ENCODE assay signal across 29 mouse cellular contexts in the genomic region with DNA sequence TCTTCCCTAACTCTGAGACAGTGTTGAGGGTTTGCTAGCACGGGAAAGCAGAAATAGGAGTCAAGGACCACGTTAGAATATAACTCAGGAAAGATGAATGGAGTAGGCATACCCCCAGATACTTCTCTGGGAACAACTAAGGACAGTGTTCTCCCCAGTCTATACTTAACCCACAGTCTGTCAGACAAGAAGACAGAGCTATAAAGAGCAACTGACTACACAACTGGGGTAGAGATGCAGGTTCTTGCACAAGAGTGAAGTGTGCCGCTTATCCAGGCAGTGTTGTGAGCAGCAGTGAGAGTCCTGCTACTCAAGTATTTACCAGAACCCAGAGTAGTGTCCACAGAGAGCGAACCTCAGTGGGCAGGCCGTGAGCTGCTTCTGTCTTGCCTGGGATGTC. TPM values are rescaled to one million over a fixed set of nuclear protein-coding genes. Genes with fewer than 3 reads are reported as not detected.
DNase-seq lines count a peak whose midpoint lies in the region; ATAC-seq and TF ChIP-seq lines count a peak whose summit lies in the region.
"Had no signal": no experiment of that assay in that cellular context is flagged by ENCODE, and none has a peak within 500 bp of the region (broad histone marks: within the 10 kb centered on the region; RNA-seq: fewer than 3 reads in every experiment).

No protein-coding gene starts in this region.

- peak overlapping the region; percentile 42 for H3K4me2 ChIP-seq in heart, embryonic 12.5 days
- peak overlapping the region; percentile 28 for H3K4me2 ChIP-seq in heart, embryonic 15.5 days
- peak overlapping the region; percentile 21 for H3K4me2 ChIP-seq in myocyte (ENCODE audit: low read depth)
- H3K4me2 ChIP-seq: embryonic facial prominence, embryonic 12.5 days; embryonic facial prominence, embryonic 15.5 days; hindbrain, embryonic 13.5 days; intestine, embryonic 15.5 days had no signal

- H3K4me1 ChIP-seq in heart, embryonic 12.5 days (replicated peaks): peaks cover 30% of the 10 kb centered on the region
- H3K4me1 ChIP-seq in heart, embryonic 15.5 days (replicated peaks): peaks cover 24% of the 10 kb centered on the region
- H3K4me1 ChIP-seq: embryonic facial prominence, embryonic 12.5 days; embryonic facial prominence, embryonic 15.5 days; hindbrain, embryonic 10.5 days; hindbrain, embryonic 13.5 days; intestine, embryonic 15.5 days had no signal

- ATAC-seq in heart, embryonic 12.5 days (ENCODE audit: insufficient number of reproducible peaks, low FRiP score): no peak
- ATAC-seq in heart, embryonic 15.5 days (replicated peaks; ENCODE audit: insufficient number of reproducible peaks, insufficient read depth, low FRiP score, low read depth): peak; percentile 57; the same call in 1 of the 2 replicates
- ATAC-seq: CD4-positive, CD25-positive, alpha-beta regulatory T cell, adult 4 months; forebrain, postnatal 0 days; hindbrain, embryonic 16.5 days; intestine, embryonic 15.5 days had no signal

- DNase-seq in heart, postnatal 10 days: no peak
- no peak for DNase-seq in heart, postnatal 14 days
- DNase-seq in layer of hippocampus, postnatal 36 days: no peak
- DNase-seq: adrenal gland, adult 2 months; adrenal gland, postnatal 14 days; cerebellum, adult 11 months; cerebellum, adult 2 months; cerebellum, adult 9-11 months; cerebellum, postnatal 25 days; forebrain, postnatal 0 days; gastrocnemius, adult 2 months; gastrocnemius, postnatal 14 days; heart, adult 11 months; kidney, adult 11 months; kidney, adult 8-10 months had no signal

- H3K79me2 ChIP-seq in myocyte (ENCODE audit: control insufficient read depth, insufficient read depth): no peaks in the 10 kb centered on the region

- no peak overlapping the region for H3ac ChIP-seq in myocyte (ENCODE audit: control insufficient read depth, insufficient read length)

- no peak overlapping the region for H3K4me3 ChIP-seq in heart, embryonic 12.5 days
- H3K4me3 ChIP-seq in heart, embryonic 15.5 days: no peak overlapping the region
- H3K4me3 ChIP-seq in myocyte: no peak overlapping the region
- H3K4me3 ChIP-seq: embryonic facial prominence, embryonic 12.5 days; embryonic facial prominence, embryonic 15.5 days; gastrocnemius, adult 2 months; hindbrain, embryonic 10.5 days; hindbrain, embryonic 13.5 days; intestine, embryonic 15.5 days had no signal

- no peak for TF ChIP-seq POLR2A in myocyte (IDR thresholded peaks at IDR 0.05; ENCODE audit: insufficient read length, low read depth)

- H3K27me3 ChIP-seq in heart, embryonic 12.5 days (replicated peaks): no peaks in the 10 kb centered on the region
- no peaks in the 10 kb centered on the region for H3K27me3 ChIP-seq in heart, embryonic 15.5 days
- no peaks in the 10 kb centered on the region for H3K27me3 ChIP-seq in myocyte (ENCODE audit: control insufficient read depth, insufficient read depth, insufficient read length)
- H3K27me3 ChIP-seq: embryonic facial prominence, embryonic 12.5 days; embryonic facial prominence, embryonic 15.5 days; hindbrain, embryonic 13.5 days; intestine, embryonic 15.5 days had no signal

- intact Hi-C loops in heart, postnatal 10 days (cut with DNase I): no loop called here
- intact Hi-C loops in heart, postnatal 14 days (cut with DNase I): no loop called here

- WGBS in heart, embryonic 12.5 days: 53% methylated on average over 5 of the region's 5 CpGs
- 57% methylated on average over 5 of the region's 5 CpGs for WGBS in heart, embryonic 15.5 days

- no peak overlapping the region for H3K9ac ChIP-seq in heart, embryonic 12.5 days
- no peak overlapping the region for H3K9ac ChIP-seq in heart, embryonic 15.5 days
- H3K9ac ChIP-seq: embryonic facial prominence, embryonic 12.5 days; embryonic facial prominence, embryonic 15.5 days; forebrain, postnatal 0 days; hindbrain, embryonic 13.5 days; intestine, embryonic 15.5 days had no signal

- H3K36me3 ChIP-seq in heart, embryonic 12.5 days: no peaks in the 10 kb centered on the region
- no peaks in the 10 kb centered on the region for H3K36me3 ChIP-seq in heart, embryonic 15.5 days
- H3K36me3 ChIP-seq in myocyte (ENCODE audit: control insufficient read depth, insufficient read depth): no peaks in the 10 kb centered on the region
- H3K36me3 ChIP-seq: embryonic facial prominence, embryonic 12.5 days; embryonic facial prominence, embryonic 15.5 days; hindbrain, embryonic 10.5 days; hindbrain, embryonic 13.5 days; intestine, embryonic 15.5 days had no signal

- peak overlapping the region; percentile 49 for H3K27ac ChIP-seq in heart, embryonic 12.5 days (ENCODE audit: poor library complexity, severe bottlenecking)
- peak overlapping the region; percentile 75 for H3K27ac ChIP-seq in heart, embryonic 15.5 days
- H3K27ac ChIP-seq: embryonic facial prominence, embryonic 12.5 days; embryonic facial prominence, embryonic 15.5 days; gastrocnemius, adult 2 months; hindbrain, embryonic 10.5 days; hindbrain, embryonic 13.5 days; intestine, embryonic 15.5 days had no signal

- no peaks in the 10 kb centered on the region for H3K9me3 ChIP-seq in heart, embryonic 12.5 days (replicated peaks)
- H3K9me3 ChIP-seq in heart, embryonic 15.5 days (replicated peaks): no peaks in the 10 kb centered on the region
- H3K9me3 ChIP-seq: embryonic facial prominence, embryonic 12.5 days; embryonic facial prominence, embryonic 15.5 days; hindbrain, embryonic 10.5 days; hindbrain, embryonic 13.5 days; intestine, embryonic 15.5 days had no signal

TF ChIP-seq in myocyte, 11 proteins besides CTCF, POLR2A, EP300 and RAD21:
- no peak for TF ChIP-seq MYOD1 (IDR thresholded peaks at IDR 0.05; ENCODE audit: control insufficient read depth in 1 of 3, insufficient read length in 2 of 3, low read depth in 2 of 3)
- TF ChIP-seq CEBPB (IDR thresholded peaks at IDR 0.05; ENCODE audit: insufficient read depth, poor library complexity, severe bottlenecking): no peak

RNA-seq across cellular contexts. Expression of a gene that starts 16.5 kb away (rescaled TPM):
- 105 and 108 TPM in 2 replicates for polyA plus RNA-seq in heart, embryonic 12.5 days (2016; fragmentation: Nextera tagmentation; extraction: Ambion mirVana)
- 1,000 to 10,000 TPM; 1,032 to 1,091 TPM for total RNA-seq in heart, postnatal 10 days (2021)
- polyA plus RNA-seq in heart, embryonic 15.5 days (2015; fragmentation: Nextera tagmentation; extraction: Ambion mirVana): 489 and 565 TPM in 2 replicates
- 1,000 to 10,000 TPM; 1,042 to 1,098 TPM for total RNA-seq in heart, postnatal 14 days (2021)
- 482 TPM for polyA plus RNA-seq in myocyte (2012; fragmentation: generic; extraction: Trizol)
- total RNA-seq in layer of hippocampus, postnatal 36 days (2021): 1 to 10 TPM in 1 of 2 experiments, under 1 TPM in 1; 0.77 to 2.3 TPM
- total RNA-seq: common myeloid progenitor, adult 5-6 weeks; MEL had no signal
- polyA plus RNA-seq: CD4-positive, CD25-positive, alpha-beta regulatory T cell, adult 4 months; forebrain, embryonic 11.5 days had no signal

RNA-seq across cellular contexts. Expression of a gene that starts 59.8 kb away (rescaled TPM):
- 0.09 and 0.14 TPM in 2 replicates for polyA plus RNA-seq in heart, embryonic 12.5 days (2016; fragmentation: Nextera tagmentation; extraction: Ambion mirVana)
- total RNA-seq in heart, postnatal 10 days (2021): not detected
- polyA plus RNA-seq in heart, embryonic 15.5 days (2015; fragmentation: Nextera tagmentation; extraction: Ambion mirVana): 0.15 TPM in 1 of 2 replicates, not detected in the other
- total RNA-seq in heart, postnatal 14 days (2021): not detected
- 0.05 TPM for polyA plus RNA-seq in myocyte (2012; fragmentation: generic; extraction: Trizol)
- 1 to 10 TPM; 1.6 to 2.3 TPM for total RNA-seq in layer of hippocampus, postnatal 36 days (2021)
- total RNA-seq: adrenal gland, adult 2 months; adrenal gland, postnatal 14 days; common myeloid progenitor, adult 5-6 weeks; gastrocnemius, adult 2 months; gastrocnemius, postnatal 14 days; gastrocnemius, postnatal 4 days; MEL had no signal
- polyA plus RNA-seq: adrenal gland, adult 2 months; CD4-positive, CD25-positive, alpha-beta regulatory T cell, adult 4 months; intestine, embryonic 15.5 days had no signal

Comparison
In these comparisons a context has a peak if more than half of its experiments do, and no peak if none do; other contexts are left out.
1. RNA of a gene that starts 16.5 kb away (total RNA-seq): 1,042 to 1,098 TPM in heart, postnatal 14 days and 1,032 to 1,091 TPM in heart, postnatal 10 days; 0.77 to 2.3 TPM in layer of hippocampus, postnatal 36 days; every median in the first group is over 100 times any median in the second.
2. Peak in every context shown above with its lines, with median percentiles within 50 percentile points of each other: H3K4me2 ChIP-seq.